Mouse (Mus musculus) heart, adult 2 months (tissue): ENCODE data around the gene Krtap4-13.
"Not testable (repeated sequence)": the region's sequence is repeated elsewhere in the genome, so short reads cannot be mapped to it uniquely, and the experiment has no call there.

Experiments used
- CTCF ChIP-seq: fragments of 200-600 bp; IDR thresholded peaks from 2 replicates; pipeline ENCODE4 v1.8.1; 2022; ENCODE audit warnings: antibody characterized with exemption, mild to moderate bottlenecking, moderate library complexity
- POLR2A ChIP-seq: fragments of 200-500 bp; IDR thresholded peaks from 2 replicates; pipeline ENCODE4 v1.6.1; 2011; ENCODE audit warnings: mild to moderate bottlenecking, low read depth, low read length, control low read depth; ENCODE audit not compliant: insufficient read depth

GRCm38 (mm10) chr11:99784900-99785299, 24.8 kb downstream of the Krtap4-13 start, which contains the start of gene Krtap4-9:
- not testable (repeated sequence) for TF ChIP-seq POLR2A, CTCF
